Mouse (Mus musculus) hindbrain, embryonic 10.5 days (tissue): Measurements from ENCODE around the gene Gm7534. TPM values are rescaled to one million over a fixed set of nuclear protein-coding genes. Genes with fewer than 3 reads are reported as not detected.
"Not testable (repeated sequence)": the region's sequence is repeated elsewhere in the genome, so short reads cannot be mapped to it uniquely, and the experiment has no call there.

Experiments used
- DNase-seq: peaks from one replicate; pipeline ENCODE4 v3.0.0-alpha.2; 2017; ENCODE audit warnings: low spot score
- H3K27ac ChIP-seq: fragments of 300-500 bp; sonication (generic); 2 replicates; pipeline ENCODE4 v1.5.1; 2016; ENCODE audit warnings: mild to moderate bottlenecking, moderate library complexity
- H3K27me3 ChIP-seq: fragments of 300-500 bp; sonication (generic); 2 replicates; pipeline ENCODE4 v1.6.1; 2016; ENCODE audit warnings: mild to moderate bottlenecking; ENCODE audit not compliant: poor library complexity, insufficient read depth, severe bottlenecking
- H3K36me3 ChIP-seq: fragments of 300-500 bp; sonication (generic); 2 replicates; pipeline ENCODE4 v1.6.1; 2016; ENCODE audit warnings: mild to moderate bottlenecking, moderate library complexity
- H3K4me1 ChIP-seq: fragments of 300-500 bp; sonication (generic); replicated peaks from 2 replicates; pipeline ENCODE4 v1.6.1; 2016; ENCODE audit warnings: mild to moderate bottlenecking
- H3K4me3 ChIP-seq: fragments of 300-500 bp; sonication (generic); 2 replicates; pipeline ENCODE4 v1.5.1; 2016; ENCODE audit warnings: mild to moderate bottlenecking, moderate library complexity
- H3K9me3 ChIP-seq: fragments of 300-500 bp; sonication (generic); 2 replicates; pipeline ENCODE4 v1.6.1; 2016; ENCODE audit warnings: mild to moderate bottlenecking, moderate library complexity
- WGBS: fragments of 180-500 bp; shearing (Covaris S2); methylation state at CpG from one replicate; pipeline ENCODE4 v1.1.7; 2016; 5-methylcytosine and 5-hydroxymethylcytosine counted together
- polyA plus RNA-seq: library from polyadenylated mRNA; unstranded; fragments of >200 nt; fragmentation: Nextera tagmentation; extraction: Ambion mirVana; gene quantifications from 2 replicates; pipeline ENCODE4 v1.2.1, GENCODE M21; 2016

Gm7534 gene
- polyA plus RNA-seq, 1 experiment from 2014 or later: not detected

GRCm38 (mm10) chr4:134181825-134182224 is 21.0 kb downstream of the Gm7534 start:
- no peak overlapping the region for H3K4me3 ChIP-seq
- no peaks in the 10 kb centered on the region for H3K9me3 ChIP-seq
- no peak overlapping the region for H3K27ac ChIP-seq

GRCm38 (mm10) chr4:134181112-134181511 is 21.7 kb downstream of the Gm7534 start:
- 96% methylated on average over 1 of the region's 1 CpGs for WGBS
- H3K27ac ChIP-seq: no peak overlapping the region
- H3K9me3 ChIP-seq: no peaks in the 10 kb centered on the region
- H3K36me3 ChIP-seq: peaks cover 24% of the 10 kb centered on the region
- no peak overlapping the region for H3K4me3 ChIP-seq
- H3K4me1 ChIP-seq: peaks cover 15% of the 10 kb centered on the region
- no peaks in the 10 kb centered on the region for H3K27me3 ChIP-seq
- DNase-seq: no peak

More at GRCm38 (mm10) chr4:134181825-134182224, 21.0 kb downstream of the Gm7534 start:
- Histone ChIP-seq H3K36me3 (peaks cover 18% of the 10 kb centered on the region), H3K4me1 (peaks cover 16% of the 10 kb centered on the region), H3K27me3 (no peaks in the 10 kb centered on the region)
- no peak for DNase-seq

- Histone ChIP-seq H3K27me3 (no peaks in the 10 kb centered on the region), H3K27ac (no peak overlapping the region), H3K4me3 (no peak overlapping the region), H3K4me1 (no peaks in the 10 kb centered on the region), H3K9me3 (no peaks in the 10 kb centered on the region), H3K36me3 (peaks cover 45% of the 10 kb centered on the region)
- WGBS: 90% methylated on average over 3 of the region's 3 CpGs
- no peak for DNase-seq
Observed at GRCm38 (mm10) chr4:134172391-134172790, 30.4 kb downstream of the Gm7534 start.

DNA sequence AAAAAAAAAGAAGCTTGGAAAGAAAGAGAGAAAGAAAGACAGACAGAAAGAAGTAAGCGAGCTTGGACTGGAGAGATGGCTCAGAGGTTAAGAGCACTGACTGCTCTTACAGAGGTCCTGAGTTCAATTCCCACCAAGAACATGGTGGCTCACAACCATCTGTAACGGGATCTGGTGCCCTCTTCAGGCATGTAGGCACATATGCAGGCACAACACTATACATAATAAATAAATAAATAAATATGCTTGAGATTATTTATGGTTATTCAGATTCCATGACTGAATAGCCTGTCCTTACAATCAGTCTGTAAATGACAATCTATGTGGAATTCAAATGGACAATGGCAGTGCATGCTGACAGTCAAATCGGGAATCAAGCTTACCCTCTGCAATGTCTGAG is 35.9 kb downstream of the Gm7534 start:
- no peaks in the 10 kb centered on the region for H3K9me3 ChIP-seq
- no peak for DNase-seq
- H3K4me1 ChIP-seq: no peaks in the 10 kb centered on the region
- peaks cover 57% of the 10 kb centered on the region for H3K36me3 ChIP-seq
- H3K4me3 ChIP-seq: no peak overlapping the region
- WGBS: 91% methylated on average over 3 of the region's 3 CpGs
- H3K27me3 ChIP-seq: no peaks in the 10 kb centered on the region
- no peak overlapping the region for H3K27ac ChIP-seq

- DNase-seq: no peak
- Histone ChIP-seq H3K27ac (no peak overlapping the region), H3K27me3 (no peaks in the 10 kb centered on the region), H3K9me3 (no peaks in the 10 kb centered on the region), H3K4me3 (no peak overlapping the region), H3K36me3 (peaks cover 48% of the 10 kb centered on the region), H3K4me1 (no peaks in the 10 kb centered on the region)
- 91% methylated on average over 3 of the region's 3 CpGs for WGBS
Observed at GRCm38 (mm10) chr4:134165548-134166465, 37.0 kb downstream of the Gm7534 start.

DNA sequence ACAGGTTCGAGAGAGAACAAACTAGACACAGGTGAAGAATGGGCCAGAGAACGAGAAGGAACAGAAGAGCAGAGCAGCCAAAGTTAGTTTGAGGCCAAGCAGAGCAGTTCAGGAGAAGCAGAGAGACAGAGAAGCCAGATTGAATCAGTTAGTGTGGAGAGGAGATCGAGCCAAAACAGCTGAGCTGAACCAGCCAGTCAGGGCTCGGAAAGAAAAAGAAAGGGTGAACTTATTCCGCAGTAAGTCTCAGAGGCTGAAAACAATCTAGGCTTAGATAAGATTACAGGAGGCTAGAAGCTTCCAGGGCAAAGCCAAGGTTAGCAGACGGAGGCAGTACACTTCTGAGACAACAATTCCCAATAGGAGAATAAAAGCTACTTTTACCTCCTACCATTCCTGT is 37.8 kb downstream of the Gm7534 start:
- WGBS: 84% methylated on average over 6 of the region's 6 CpGs
- Histone ChIP-seq H3K36me3 (peaks cover 42% of the 10 kb centered on the region), H3K27ac (no peak overlapping the region), H3K27me3 (no peaks in the 10 kb centered on the region), H3K4me3 (no peak overlapping the region), H3K9me3 (no peaks in the 10 kb centered on the region), H3K4me1 (no peaks in the 10 kb centered on the region)
- DNase-seq: no peak

- Histone ChIP-seq H3K4me1 (no peaks in the 10 kb centered on the region), H3K36me3 (peaks cover 42% of the 10 kb centered on the region), H3K27ac (no peak overlapping the region), H3K9me3 (no peaks in the 10 kb centered on the region), H3K4me3 (no peak overlapping the region), H3K27me3 (no peaks in the 10 kb centered on the region)
- DNase-seq: no peak
- 95% methylated on average over 6 of the region's 6 CpGs for WGBS
Observed at GRCm38 (mm10) chr4:134164591-134164990, 38.2 kb downstream of the Gm7534 start.

GRCm38 (mm10) chr4:134160071-134160470 is 42.7 kb downstream of the Gm7534 start:
- not testable (repeated sequence) for H3K27ac ChIP-seq, H3K4me1 ChIP-seq, H3K27me3 ChIP-seq, H3K9me3 ChIP-seq
- peaks cover 20% of the 10 kb centered on the region for H3K36me3 ChIP-seq
- H3K4me3 ChIP-seq: peak overlapping the region; percentile 56
- peak; percentile 48 for DNase-seq
- 10% methylated on average over 30 of the region's 30 CpGs for WGBS

- H3K4me3 ChIP-seq: no peak overlapping the region
- no peaks in the 10 kb centered on the region for H3K9me3 ChIP-seq
- H3K27ac ChIP-seq: no peak overlapping the region
- WGBS: 85% methylated on average over 6 of the region's 6 CpGs
- peaks cover 25% of the 10 kb centered on the region for H3K36me3 ChIP-seq
- peaks cover 5% of the 10 kb centered on the region for H3K27me3 ChIP-seq
- no peak for DNase-seq
- no peaks in the 10 kb centered on the region for H3K4me1 ChIP-seq
Observed at GRCm38 (mm10) chr4:134158774-134159173, 44.0 kb downstream of the Gm7534 start.

DNA sequence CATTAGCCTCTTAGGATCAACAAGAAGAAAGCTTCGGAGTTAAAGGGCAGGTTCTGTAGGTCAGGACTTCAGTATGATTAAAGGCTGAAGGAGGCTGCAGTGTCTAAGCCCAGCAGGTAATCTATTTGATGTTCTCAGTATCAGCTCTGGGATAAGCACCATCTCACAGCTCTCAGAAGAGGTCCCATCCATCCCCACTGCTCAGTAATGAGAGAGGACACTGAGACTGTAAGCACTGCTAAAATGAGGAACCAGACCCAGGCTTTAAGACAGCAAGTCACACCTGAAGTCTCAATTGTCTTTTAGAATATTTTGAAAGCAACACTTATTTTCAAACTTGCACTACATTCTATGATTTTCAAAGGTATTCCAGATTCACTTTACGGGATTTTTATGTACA is 45.2 kb downstream of the Gm7534 start:
- WGBS: 88% methylated on average over 2 of the region's 2 CpGs
- Histone ChIP-seq H3K36me3 (peaks cover 37% of the 10 kb centered on the region), H3K9me3 (no peaks in the 10 kb centered on the region), H3K27me3 (peaks cover 5% of the 10 kb centered on the region), H3K4me3 (no peak overlapping the region), H3K4me1 (no peaks in the 10 kb centered on the region), H3K27ac (no peak overlapping the region)
- no peak for DNase-seq

- Histone ChIP-seq H3K4me1 (no peaks in the 10 kb centered on the region), H3K36me3 (peaks cover 45% of the 10 kb centered on the region), H3K27ac (no peak overlapping the region), H3K4me3 (no peak overlapping the region), H3K9me3 (no peaks in the 10 kb centered on the region), H3K27me3 (peaks cover 5% of the 10 kb centered on the region)
- 72% methylated on average over 8 of the region's 8 CpGs for WGBS
- DNase-seq: no peak
Observed at GRCm38 (mm10) chr4:134156744-134157143, 46.1 kb downstream of the Gm7534 start.

DNA sequence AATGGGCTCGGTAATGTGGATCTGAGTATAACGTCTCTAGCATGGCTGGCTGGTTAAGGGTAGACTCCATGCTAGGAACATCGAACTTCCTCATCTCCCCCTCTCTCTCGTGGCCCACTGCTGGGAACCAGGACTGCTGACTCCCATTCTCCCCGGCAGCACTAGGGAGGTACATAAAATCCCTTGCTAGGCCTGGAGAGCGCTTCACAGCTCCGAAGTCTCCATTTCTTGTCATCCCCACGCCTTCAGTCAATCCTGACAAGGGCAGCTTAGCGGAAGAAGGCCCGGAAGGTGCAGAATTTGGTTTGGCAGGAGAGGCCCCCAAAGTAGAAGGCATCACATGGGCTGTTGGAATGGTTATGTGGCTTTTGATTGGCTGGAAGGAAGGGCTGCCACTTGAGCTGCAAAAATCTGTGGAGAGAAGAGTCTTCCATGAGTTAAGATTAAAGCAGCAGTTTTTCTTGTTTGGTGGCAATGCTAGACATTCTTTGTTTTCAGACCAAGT is 46.8 kb downstream of the Gm7534 start:
- WGBS: 92% methylated on average over 10 of the region's 10 CpGs
- Histone ChIP-seq H3K4me1 (no peaks in the 10 kb centered on the region), H3K4me3 (no peak overlapping the region), H3K27ac (no peak overlapping the region), H3K9me3 (no peaks in the 10 kb centered on the region), H3K27me3 (peaks cover 5% of the 10 kb centered on the region), H3K36me3 (peaks cover 52% of the 10 kb centered on the region)
- no peak for DNase-seq

DNA sequence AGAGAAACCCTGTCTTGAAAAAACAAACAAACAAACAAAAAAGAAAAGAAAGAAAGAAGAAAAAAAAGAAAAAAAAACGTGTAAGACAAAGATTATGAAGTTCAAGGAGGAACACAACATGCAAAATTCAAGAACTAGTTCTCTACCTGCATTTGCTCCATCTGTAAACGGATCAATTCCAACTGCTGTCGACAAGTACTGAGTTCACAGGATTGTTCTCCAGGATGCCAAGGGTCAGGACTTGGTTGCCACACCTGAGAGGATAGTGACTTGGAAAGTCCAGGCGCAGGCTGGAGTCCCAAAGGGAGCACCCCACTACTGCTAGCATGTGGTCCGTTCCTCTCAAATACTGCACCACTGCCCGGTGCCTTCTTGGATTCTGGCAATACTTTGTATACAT is 47.3 kb downstream of the Gm7534 start:
- Histone ChIP-seq H3K27ac (no peak overlapping the region), H3K4me3 (no peak overlapping the region), H3K4me1 (no peaks in the 10 kb centered on the region), H3K36me3 (peaks cover 57% of the 10 kb centered on the region), H3K27me3 (peaks cover 5% of the 10 kb centered on the region), H3K9me3 (no peaks in the 10 kb centered on the region)
- DNase-seq: no peak
- WGBS: 88% methylated on average over 6 of the region's 6 CpGs
